Mouse (Mus musculus) kidney, adult 2 months (tissue): ENCODE results near the gene Ufc1.

Experiments
- CTCF ChIP-seq: fragments of 200-500 bp; conservative IDR thresholded peaks from 2 replicates; pipeline ENCODE4 v1.5.1; 2011; ENCODE audit warnings: low read depth, mild to moderate bottlenecking, control low read depth, low read length, moderate library complexity, mixed read lengths; ENCODE audit not compliant: insufficient read depth, insufficient read length
- POLR2A ChIP-seq: fragments of 200-500 bp; IDR thresholded peaks from one replicate; pipeline ENCODE4 v1.6.1; 2011; ENCODE audit warnings: low read depth, low read length, control low read depth

- TF ChIP-seq CTCF = no peak
- no peak for TF ChIP-seq POLR2A
Measured at GRCm38 (mm10) chr1:171282086-171282805, 12.6 kb downstream of the Ufc1 start.
